Mouse (Mus musculus) spleen, adult 2 months (tissue): ENCODE data around the gene Pik3cd. TPM values are rescaled to one million over a fixed set of nuclear protein-coding genes. Genes with fewer than 3 reads are reported as not detected.

ENCODE experiments used
- DNase-seq, 2 experiments: peaks; one replicate each; pipeline versions ENCODE4 v3.0.0 to v3.0.0-alpha.2; 2012 to 2021; ENCODE audit warnings: low spot score in 2 of 2, low read depth in 1 of 2
- H3K27ac ChIP-seq: fragments of 200-500 bp; 2 replicates; pipeline ENCODE4 v1.5.1; 2012; ENCODE audit warnings: low read length, inconsistent platforms; ENCODE audit not compliant: insufficient read depth
- H3K27me3 ChIP-seq: fragments of 200-500 bp; 2 replicates; pipeline ENCODE4 v1.6.1; 2012; ENCODE audit warnings: mild to moderate bottlenecking, moderate library complexity, low read length, inconsistent platforms; ENCODE audit not compliant: control insufficient read depth, insufficient read depth
- H3K36me3 ChIP-seq: fragments of 200-500 bp; 2 replicates; pipeline ENCODE4 v1.6.1; 2012; ENCODE audit warnings: mild to moderate bottlenecking, low read length, inconsistent platforms; ENCODE audit not compliant: control insufficient read depth, insufficient read depth
- H3K4me1 ChIP-seq: fragments of 200-500 bp; 2 replicates; pipeline ENCODE4 v1.6.1; 2011; ENCODE audit warnings: inconsistent platforms; ENCODE audit not compliant: control insufficient read depth, insufficient read depth, insufficient read length
- H3K4me3 ChIP-seq: fragments of 200-500 bp; 2 replicates; pipeline ENCODE4 v1.5.1; 2011; ENCODE audit warnings: mild to moderate bottlenecking, inconsistent platforms; ENCODE audit not compliant: insufficient read depth, insufficient read length; ENCODE audit errors: extremely low read depth
- CTCF ChIP-seq: fragments of 200-500 bp; IDR thresholded peaks from 2 replicates; pipeline ENCODE4 v1.5.1; 2011; ENCODE audit warnings: mild to moderate bottlenecking, inconsistent platforms; ENCODE audit not compliant: insufficient read depth, insufficient read length, insufficient replicate concordance; ENCODE audit errors: extremely low read depth
- POLR2A ChIP-seq: fragments of 200-500 bp; IDR thresholded peaks from 2 replicates; pipeline ENCODE4 v1.6.1; 2011; ENCODE audit warnings: low read depth, low read length, inconsistent platforms
- WGBS: fragments of 180-500 bp; shearing (Covaris S2); methylation state at CpG from one replicate; pipeline ENCODE4 v1.1.7; 2018; 5-methylcytosine and 5-hydroxymethylcytosine counted together
- polyA plus RNA-seq: library from polyadenylated mRNA; depleted of rRNA; stranded (reverse); fragments of >200 nt; gene quantifications from 2 replicates; pipeline ENCODE4 v1.2.3, GENCODE M21; 2012

Gene Pik3cd
- polyA plus RNA-seq, 1 experiment, result 104 TPM

- peaks cover 15% of the 10 kb centered on the region for H3K36me3 ChIP-seq
- TF ChIP-seq POLR2A (no peak), CTCF (peak; percentile 71)
- 80% methylated on average over 15 of the region's 15 CpGs for WGBS
- H3K27ac ChIP-seq, result no peak overlapping the region
- no peaks in the 10 kb centered on the region for H3K27me3 ChIP-seq
- DNase-seq, result peak in 1 of 2 experiments; percentile 58
- no peaks in the 10 kb centered on the region for H3K4me1 ChIP-seq
- H3K4me3 ChIP-seq, result no peak overlapping the region
Measured at GRCm38 (mm10) chr4:149725661-149726350, 23.4 kb upstream of the Pik3cd start.

DNA sequence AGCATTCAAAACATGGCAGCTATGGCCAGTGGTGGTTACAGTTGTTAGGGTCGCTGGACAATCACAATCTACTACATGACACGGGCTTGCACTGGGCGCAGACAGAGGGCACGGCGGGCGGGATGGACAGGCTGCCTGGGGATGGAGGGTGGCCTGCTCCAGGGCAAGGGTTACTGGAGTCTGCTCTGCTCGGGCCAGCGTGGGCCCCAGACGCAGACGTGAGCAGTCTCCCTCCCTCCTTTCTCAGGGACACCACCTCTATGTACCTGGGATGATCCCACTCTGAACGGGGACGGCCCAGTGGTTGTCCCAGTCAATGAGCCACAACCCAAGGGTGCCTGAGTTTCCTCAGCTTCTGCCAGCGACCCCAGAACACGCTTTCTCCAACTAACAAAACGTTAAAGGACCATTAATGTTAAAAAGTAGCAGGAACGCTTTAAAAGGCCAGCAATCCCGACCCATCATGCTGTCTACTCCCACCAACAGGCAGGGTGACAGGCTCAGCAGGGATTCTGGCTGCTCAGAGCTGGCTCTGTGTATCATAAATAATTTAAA is 22.6 kb upstream of the Pik3cd start:
- 93% methylated on average over 17 of the region's 17 CpGs for WGBS
- no peak for TF ChIP-seq CTCF
- TF ChIP-seq POLR2A, result no peak
- H3K4me1 ChIP-seq, result no peaks in the 10 kb centered on the region
- no peak for DNase-seq
- no peak overlapping the region for H3K4me3 ChIP-seq
- no peak overlapping the region for H3K27ac ChIP-seq
- H3K36me3 ChIP-seq, result peaks cover 14% of the 10 kb centered on the region
- no peaks in the 10 kb centered on the region for H3K27me3 ChIP-seq

DNA sequence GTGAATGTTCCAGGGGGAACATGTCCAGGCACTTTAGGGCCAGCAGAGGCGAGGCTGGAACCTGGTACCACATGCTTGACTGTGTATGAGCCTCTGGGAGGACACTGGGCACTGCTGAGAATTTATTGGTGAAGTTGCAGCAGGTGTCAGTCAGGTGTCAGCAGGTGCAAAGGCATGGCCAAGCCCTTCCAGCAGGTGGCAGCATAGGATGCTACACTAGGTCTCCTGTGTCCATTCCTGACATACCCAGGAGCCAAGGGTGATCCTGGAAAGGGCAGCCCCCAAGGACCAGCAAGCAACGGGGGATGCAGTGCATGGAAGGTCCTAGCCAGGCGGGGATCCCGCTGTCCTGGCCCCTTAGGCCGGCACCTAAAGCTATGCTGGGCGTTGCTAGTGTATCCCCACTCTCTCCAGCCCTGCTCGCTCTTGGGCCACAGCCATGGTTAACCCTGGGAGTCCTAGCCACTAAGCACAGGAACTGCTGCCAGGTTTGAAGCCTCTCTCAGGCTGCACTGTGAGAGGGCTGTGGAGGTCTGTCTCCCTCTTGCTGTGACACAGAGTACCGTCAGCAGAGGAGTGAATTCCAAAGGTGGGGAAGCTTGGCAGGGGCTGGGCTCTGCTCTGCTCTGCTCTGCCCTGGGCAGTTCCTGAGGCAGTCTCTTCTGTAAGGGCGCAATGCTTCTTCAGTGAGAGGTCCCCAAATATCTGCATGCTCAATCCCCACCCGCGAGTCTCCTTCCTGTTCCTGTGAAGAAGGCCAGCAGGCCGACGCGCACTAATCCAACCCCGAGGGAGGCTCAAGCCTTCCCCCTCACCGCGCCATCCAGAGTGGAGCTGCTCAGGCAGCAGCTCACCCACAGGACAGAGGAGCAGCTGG is 21.7 kb upstream of the Pik3cd start:
- Histone ChIP-seq H3K4me3 (no peak overlapping the region), H3K4me1 (no peaks in the 10 kb centered on the region), H3K36me3 (peaks cover 17% of the 10 kb centered on the region), H3K27ac (no peak overlapping the region), H3K27me3 (no peaks in the 10 kb centered on the region)
- peak in 1 of 2 experiments; percentile 56 for DNase-seq
- TF ChIP-seq POLR2A (no peak), CTCF (peak; percentile 63; the same call in 1 of the 2 replicates)
- 84% methylated on average over 17 of the region's 17 CpGs for WGBS

DNA sequence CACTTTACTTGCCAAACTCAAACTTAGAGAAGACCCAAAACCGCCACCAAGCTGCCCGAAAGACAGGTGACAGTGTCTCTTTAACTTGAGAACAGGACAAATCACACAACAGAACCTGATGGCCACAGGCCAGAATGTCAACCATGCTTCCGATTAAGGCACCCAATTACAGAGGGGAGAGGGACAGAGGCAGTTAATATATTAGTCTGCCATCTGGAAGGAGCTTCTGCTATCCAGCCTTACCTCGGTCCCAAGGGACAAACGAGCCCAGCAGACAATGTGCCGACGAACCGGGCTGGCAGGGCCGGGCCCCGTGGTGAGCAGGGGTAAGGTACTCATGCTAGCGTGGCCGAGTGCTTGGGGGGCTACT is 20.6 kb upstream of the Pik3cd start:
- Histone ChIP-seq H3K36me3 (peaks cover 20% of the 10 kb centered on the region), H3K27me3 (no peaks in the 10 kb centered on the region), H3K4me3 (no peak overlapping the region), H3K4me1 (no peaks in the 10 kb centered on the region), H3K27ac (no peak overlapping the region)
- WGBS, result 86% methylated on average over 12 of the region's 12 CpGs
- no peak for TF ChIP-seq POLR2A
- TF ChIP-seq CTCF, result no peak
- no peak for DNase-seq

DNA sequence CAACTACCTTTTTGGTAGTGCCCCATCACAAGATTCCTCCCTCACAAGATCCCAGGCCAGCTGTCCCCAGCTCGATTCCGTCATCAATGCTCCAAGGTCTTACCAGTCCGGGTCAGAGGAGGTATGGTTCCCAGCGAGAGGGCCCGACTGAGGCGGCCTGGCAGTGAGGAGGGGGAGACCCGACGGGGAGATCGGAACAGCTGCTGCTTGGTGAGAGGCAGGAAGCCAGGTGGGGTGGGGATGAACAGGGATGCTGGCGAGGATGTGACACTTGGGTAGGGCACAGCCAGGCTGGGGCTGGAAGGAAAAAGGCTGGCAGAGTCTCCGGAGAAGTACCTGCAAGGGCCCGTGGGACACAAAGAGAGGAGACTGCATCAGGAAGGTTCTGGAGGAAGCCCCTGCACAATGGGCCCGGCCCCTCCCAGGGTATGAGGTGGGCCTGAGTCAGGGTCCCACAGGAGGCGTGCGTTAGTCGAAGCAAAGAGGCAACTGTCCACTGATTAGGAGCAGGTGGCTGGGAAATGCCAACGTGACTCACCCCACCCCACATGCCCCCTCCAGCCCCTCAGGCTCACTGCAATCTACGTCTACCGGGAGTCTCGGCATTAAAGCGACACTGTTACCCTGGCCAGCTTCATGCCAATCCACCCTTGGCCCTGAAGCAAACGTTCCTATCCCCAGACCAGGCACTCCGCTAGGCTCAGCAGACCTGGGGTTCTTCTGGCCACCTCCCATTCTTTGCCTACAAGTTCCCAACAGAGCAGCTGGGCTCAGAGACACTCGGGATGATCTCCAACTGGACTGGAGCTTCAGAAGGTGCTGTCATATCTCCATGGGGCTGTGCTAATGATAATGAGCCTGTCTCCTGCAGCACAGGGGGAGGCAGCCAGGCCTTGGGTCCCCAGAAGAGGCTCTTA is 20.0 kb upstream of the Pik3cd start:
- TF ChIP-seq CTCF (no peak), POLR2A (no peak)
- no peaks in the 10 kb centered on the region for H3K27me3 ChIP-seq
- no peak overlapping the region for H3K4me3 ChIP-seq
- H3K4me1 ChIP-seq, result no peaks in the 10 kb centered on the region
- WGBS, result 93% methylated on average over 24 of the region's 24 CpGs
- no peak for DNase-seq
- H3K36me3 ChIP-seq, result peaks cover 14% of the 10 kb centered on the region
- H3K27ac ChIP-seq, result no peak overlapping the region

DNA sequence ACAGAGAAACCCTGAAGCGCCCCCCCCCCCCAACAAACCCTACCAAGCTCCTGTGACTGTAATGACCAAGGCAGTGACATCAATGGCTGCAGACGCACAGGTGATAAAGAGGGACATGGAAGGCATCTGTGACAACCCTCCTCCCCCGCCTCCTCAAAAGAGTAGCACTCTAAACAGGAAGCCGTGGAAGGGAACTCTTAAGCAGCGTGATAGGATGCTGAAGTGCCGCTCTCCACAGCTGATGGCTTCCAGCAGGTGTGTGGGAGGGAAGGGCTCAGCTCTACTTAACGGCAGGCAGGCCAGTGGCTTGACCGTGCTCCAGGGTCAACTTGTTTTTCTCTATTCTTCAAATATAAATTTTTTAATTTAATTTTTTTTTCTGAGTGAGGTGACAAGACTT is 18.8 kb upstream of the Pik3cd start:
- DNase-seq, result no peak
- Histone ChIP-seq H3K4me1 (no peaks in the 10 kb centered on the region), H3K4me3 (no peak overlapping the region), H3K27ac (no peak overlapping the region), H3K36me3 (peaks cover 11% of the 10 kb centered on the region), H3K27me3 (no peaks in the 10 kb centered on the region)
- TF ChIP-seq POLR2A (no peak), CTCF (no peak)
- WGBS, result 78% methylated on average over 8 of the region's 8 CpGs
